Mouse (Mus musculus) lung, postnatal 14 days (tissue): ENCODE data around the gene Tnfaip8l3.
A peak's percentile ranks its signal among the peaks of the same experiment; 100 is the strongest.

Experiments
- DNase-seq: peaks from one replicate; pipeline ENCODE4 v3.0.0; 2021

Gene Tnfaip8l3

DNA sequence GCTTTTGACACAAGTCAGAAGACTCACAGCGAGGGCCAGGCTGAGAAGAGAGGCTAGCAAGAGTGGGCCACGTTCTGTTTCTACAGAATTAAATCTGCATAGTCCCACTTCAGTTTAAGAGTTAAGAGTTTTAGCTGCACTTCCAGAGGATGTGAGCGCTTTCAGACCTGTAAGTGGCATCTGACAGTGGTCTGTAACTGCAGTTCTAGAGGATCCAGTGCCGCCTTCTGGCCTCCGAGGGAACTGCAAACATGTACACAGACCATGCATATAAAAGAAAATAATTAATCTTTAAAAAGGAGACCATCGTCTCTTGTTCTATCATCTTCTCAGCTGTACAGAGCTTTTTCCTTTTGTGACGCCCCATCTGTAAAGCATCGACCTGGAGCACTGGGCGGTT lies 83.3 kb downstream of the Tnfaip8l3 start:
- peak; percentile 28 for DNase-seq

DNA sequence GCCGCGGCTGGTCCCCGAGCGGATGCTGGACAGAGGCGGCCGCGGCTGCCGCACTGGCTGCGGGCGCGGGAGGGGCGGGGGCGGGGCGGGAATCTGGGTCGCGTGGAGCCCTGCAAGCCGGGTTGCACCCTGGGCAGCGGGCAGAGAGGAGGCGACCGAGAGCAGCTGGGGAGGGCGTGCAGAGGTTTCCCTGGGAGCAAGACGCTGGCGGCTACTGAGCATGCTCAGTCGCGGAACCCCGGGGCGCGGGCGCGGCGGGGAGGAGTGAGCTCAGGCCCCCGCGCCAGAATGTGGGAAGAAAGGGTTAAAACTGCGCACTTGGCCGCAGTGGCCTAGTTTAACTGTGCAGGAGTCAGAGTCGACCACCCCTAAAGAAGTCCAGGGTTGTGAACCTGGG lies 93.1 kb downstream of the Tnfaip8l3 start, which contains the start of gene Elmod1:
Elmod1 (minus strand) TSS at position 180 of the 397 bp plus-strand sequence.
- DNase-seq = no peak

DNA sequence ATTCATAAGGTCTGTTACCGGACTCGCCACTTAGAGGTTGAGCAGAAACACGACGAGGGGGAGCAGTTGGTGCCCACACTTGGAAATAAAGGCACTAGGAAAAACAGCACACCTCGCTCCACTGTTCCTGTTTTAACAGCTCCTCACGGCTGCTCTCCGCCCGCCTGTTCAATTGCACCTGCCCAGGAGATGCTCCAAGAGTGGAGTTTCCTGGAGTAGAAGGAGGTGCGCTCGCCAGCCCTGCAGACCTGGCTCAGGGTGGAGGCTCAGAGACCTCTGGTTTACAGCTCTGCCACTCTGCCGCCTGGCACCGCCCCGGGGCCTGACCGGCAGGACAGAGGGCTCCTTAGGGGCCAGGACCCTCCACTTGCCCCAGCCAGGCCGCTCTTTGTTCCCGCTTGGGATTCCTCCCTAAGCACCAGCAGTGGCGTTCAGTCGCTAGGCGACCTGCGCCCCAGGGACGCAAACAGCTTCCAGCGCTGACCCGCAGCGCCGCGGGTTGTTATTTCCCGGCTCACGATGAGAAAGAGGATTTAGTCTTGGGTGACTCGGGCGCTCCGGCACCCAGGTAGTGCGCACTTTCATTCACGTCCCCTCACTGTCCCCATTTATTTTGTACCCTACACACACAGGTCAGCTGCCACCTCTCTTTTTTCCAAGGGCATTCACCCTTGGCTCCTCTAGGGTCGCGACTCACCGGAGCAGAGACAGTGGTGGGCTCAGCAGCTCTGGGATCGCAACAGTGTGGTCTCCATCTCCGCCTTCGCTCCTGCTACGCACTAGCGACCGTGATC lies 93.7 kb downstream of the Tnfaip8l3 start:
- DNase-seq = no peak

DNA sequence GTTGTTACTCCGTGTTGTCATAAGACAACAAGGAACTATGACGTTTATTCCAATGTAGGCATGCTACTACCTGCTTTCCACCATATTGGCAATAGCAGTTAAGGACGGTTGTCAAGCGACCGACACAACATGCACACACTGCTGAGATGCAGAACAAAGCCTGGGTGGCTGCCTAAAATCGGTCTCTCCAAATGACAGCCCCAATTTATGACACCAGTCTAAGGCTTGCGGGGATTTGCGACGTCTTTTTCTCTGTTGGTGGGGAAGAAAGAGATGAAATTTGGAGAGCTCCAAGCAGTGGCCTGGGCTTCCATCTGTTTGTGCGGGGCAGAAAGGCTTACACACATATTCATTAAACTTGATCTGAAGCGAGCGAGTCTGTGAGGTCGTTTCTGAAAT lies 94.3 kb downstream of the Tnfaip8l3 start:
- DNase-seq = no peak
